Mouse (Mus musculus) cerebellum, adult 2 months (tissue): Measurements from ENCODE around the gene 1700022I11Rik.

Experiments used
- CTCF ChIP-seq: fragments of 200-500 bp; IDR thresholded peaks from 2 replicates; pipeline ENCODE4 v1.5.1; 2011; ENCODE audit warnings: low read depth, mild to moderate bottlenecking, control low read depth, low read length, moderate library complexity, borderline replicate concordance; ENCODE audit not compliant: insufficient read depth
- POLR2A ChIP-seq: fragments of 200-500 bp; IDR thresholded peaks from 2 replicates; pipeline ENCODE4 v1.6.1; 2011; ENCODE audit warnings: low read length, control low read depth, borderline replicate concordance; ENCODE audit not compliant: insufficient read depth

DNA sequence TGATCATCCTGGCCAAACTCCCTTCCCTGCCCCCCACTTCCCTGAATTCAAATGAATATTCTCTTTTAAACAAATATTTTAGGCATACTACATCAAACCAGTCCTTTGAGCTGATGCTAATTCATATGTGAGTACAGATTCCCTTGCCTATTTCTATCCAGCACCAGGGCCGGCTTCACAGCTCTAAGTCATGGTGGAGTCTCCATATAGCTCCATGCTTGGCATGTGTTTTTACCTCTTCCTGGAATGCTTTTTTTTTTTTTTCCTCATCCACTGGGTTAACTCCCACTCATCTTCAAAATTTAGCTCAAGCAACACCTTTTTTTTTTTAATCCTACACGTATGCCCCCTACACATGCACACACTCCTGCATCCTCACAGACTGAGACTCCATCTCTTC is 47.9 kb upstream of the 1700022I11Rik start:
- no peak for TF ChIP-seq POLR2A
- no peak for TF ChIP-seq CTCF
